Mouse (Mus musculus): ENCODE measurements around the gene Phyhipl.

- TF ChIP-seq CTCF (IDR thresholded peaks at IDR 0.05; ENCODE audit: borderline replicate concordance, control insufficient read depth, extremely low read depth, insufficient read depth, low read length, poor library complexity): no peak
- TF ChIP-seq POLR2A (IDR thresholded peaks at IDR 0.05; ENCODE audit: control insufficient read depth, extremely low read depth, insufficient read depth, low read length, poor library complexity): no peak
These were observed 44.1 kb downstream of the Phyhipl start for GRCm38 (mm10) chr10:70611633-70612032.

Data from thymus, adult 2 months (tissue).